Mouse (Mus musculus) heart, embryonic 15.5 days (tissue): ENCODE data around the gene Mepe. TPM values are rescaled to one million over a fixed set of nuclear protein-coding genes. Genes with fewer than 3 reads are reported as not detected.

ENCODE experiments used
- ATAC-seq: fragments of 200-750 bp; cut with Nextera tagmentation; replicated peaks from 2 replicates; pipeline ENCODE4 v1.8.0; 2017; ENCODE audit warnings: low read depth, moderate TSS enrichment; ENCODE audit not compliant: insufficient number of reproducible peaks, insufficient read depth, low FRiP score
- H3K27ac ChIP-seq: fragments of 300-500 bp; sonication (generic); 2 replicates; pipeline ENCODE4 v1.5.1; 2015; ENCODE audit warnings: mild to moderate bottlenecking, inconsistent platforms
- H3K27me3 ChIP-seq: fragments of 300-500 bp; sonication (generic); 2 replicates; pipeline ENCODE4 v1.6.1; 2015; ENCODE audit warnings: inconsistent platforms
- H3K36me3 ChIP-seq: fragments of 300-500 bp; sonication (generic); 2 replicates; pipeline ENCODE4 v1.6.1; 2015; ENCODE audit warnings: mild to moderate bottlenecking, inconsistent platforms
- H3K4me1 ChIP-seq: fragments of 300-500 bp; sonication (generic); replicated peaks from 2 replicates; pipeline ENCODE4 v1.6.1; 2015; ENCODE audit warnings: inconsistent platforms
- H3K4me2 ChIP-seq: fragments of 300-500 bp; sonication (generic); 2 replicates; pipeline ENCODE4 v1.6.1; 2015; ENCODE audit warnings: inconsistent platforms, mild to moderate bottlenecking, moderate library complexity
- H3K4me3 ChIP-seq: fragments of 300-500 bp; sonication (generic); 2 replicates; pipeline ENCODE4 v1.5.1; 2015; ENCODE audit warnings: mild to moderate bottlenecking, inconsistent platforms
- H3K9ac ChIP-seq: fragments of 300-500 bp; sonication (generic); 2 replicates; pipeline ENCODE4 v1.6.1; 2015; ENCODE audit warnings: mild to moderate bottlenecking, inconsistent platforms
- H3K9me3 ChIP-seq: fragments of 300-500 bp; sonication (generic); replicated peaks from 2 replicates; pipeline ENCODE4 v1.6.1; 2016; ENCODE audit warnings: inconsistent platforms
- WGBS: fragments of 180-500 bp; shearing (Covaris S2); methylation state at CpG from one replicate; pipeline ENCODE4 v1.1.7; 2015; ENCODE audit warnings: mixed read lengths; 5-methylcytosine and 5-hydroxymethylcytosine counted together
- polyA plus RNA-seq: library from polyadenylated mRNA; unstranded; fragments of >200 nt; fragmentation: Nextera tagmentation; extraction: Ambion mirVana; gene quantifications from 2 replicates; pipeline ENCODE4 v1.2.1, GENCODE M21; 2015

Mepe gene
- polyA plus RNA-seq, 1 experiment from 2014 or later: not detected

GRCm38 (mm10) chr5:104351874-104352273 lies 26.7 kb downstream of the Mepe start:
- no peak overlapping the region for H3K4me3 ChIP-seq
- H3K9ac ChIP-seq: no peak overlapping the region
- H3K27ac ChIP-seq: no peak overlapping the region; the same call in 1 of the 2 replicates
- no peaks in the 10 kb centered on the region for H3K9me3 ChIP-seq
- H3K36me3 ChIP-seq: no peaks in the 10 kb centered on the region
- H3K27me3 ChIP-seq: no peaks in the 10 kb centered on the region
- WGBS: 55% methylated on average over 5 of the region's 5 CpGs
- no peaks in the 10 kb centered on the region for H3K4me1 ChIP-seq
- no peak overlapping the region for H3K4me2 ChIP-seq
- ATAC-seq: no peak

GRCm38 (mm10) chr5:104357575-104357974 lies 32.4 kb downstream of the Mepe start:
- H3K27me3 ChIP-seq: no peaks in the 10 kb centered on the region
- no peak for ATAC-seq
- H3K4me3 ChIP-seq: no peak overlapping the region
- H3K9me3 ChIP-seq: no peaks in the 10 kb centered on the region
- no peak overlapping the region for H3K9ac ChIP-seq
- no peak overlapping the region for H3K27ac ChIP-seq
- H3K36me3 ChIP-seq: no peaks in the 10 kb centered on the region
- peaks cover 7% of the 10 kb centered on the region for H3K4me1 ChIP-seq
- 79% methylated on average over 5 of the region's 5 CpGs for WGBS
- H3K4me2 ChIP-seq: no peak overlapping the region

- no peak overlapping the region for H3K27ac ChIP-seq
- no peak overlapping the region for H3K9ac ChIP-seq
- WGBS: 22% methylated on average over 7 of the region's 7 CpGs
- ATAC-seq: no peak
- H3K4me1 ChIP-seq: peaks cover 7% of the 10 kb centered on the region
- peak overlapping the region; percentile 33; the same call in 1 of the 2 replicates for H3K4me2 ChIP-seq
- H3K27me3 ChIP-seq: no peaks in the 10 kb centered on the region
- no peaks in the 10 kb centered on the region for H3K9me3 ChIP-seq
- no peaks in the 10 kb centered on the region for H3K36me3 ChIP-seq
- no peak overlapping the region for H3K4me3 ChIP-seq
Observed at GRCm38 (mm10) chr5:104358592-104358991, 33.5 kb downstream of the Mepe start.

DNA sequence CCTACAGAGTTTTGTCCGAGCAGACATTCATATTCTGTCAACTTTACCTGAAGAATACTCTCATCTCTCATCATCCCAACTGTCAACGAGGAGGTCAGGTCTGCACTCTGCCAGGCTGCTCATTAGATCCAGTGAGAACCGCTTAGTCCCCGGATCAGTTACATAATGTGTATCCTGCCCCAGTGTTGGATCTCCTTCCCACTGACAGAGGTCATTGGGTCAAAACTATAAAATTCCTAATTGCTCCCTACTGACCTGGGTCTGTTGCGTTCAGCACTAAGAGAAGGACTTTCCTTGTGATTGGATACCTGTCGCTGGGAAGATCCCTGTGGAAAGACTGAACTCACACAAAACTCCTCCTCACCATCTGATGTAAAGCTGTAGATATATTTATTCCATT lies 34.1 kb downstream of the Mepe start:
- no peaks in the 10 kb centered on the region for H3K27me3 ChIP-seq
- no peaks in the 10 kb centered on the region for H3K9me3 ChIP-seq
- no peak overlapping the region for H3K27ac ChIP-seq
- H3K9ac ChIP-seq: no peak overlapping the region
- 64% methylated on average over 6 of the region's 6 CpGs for WGBS
- H3K4me3 ChIP-seq: no peak overlapping the region
- no peak for ATAC-seq
- no peak overlapping the region for H3K4me2 ChIP-seq
- peaks cover 7% of the 10 kb centered on the region for H3K4me1 ChIP-seq
- H3K36me3 ChIP-seq: no peaks in the 10 kb centered on the region

GRCm38 (mm10) chr5:104370580-104370979 lies 45.5 kb downstream of the Mepe start:
- H3K4me2 ChIP-seq: no peak overlapping the region
- no peaks in the 10 kb centered on the region for H3K27me3 ChIP-seq
- no peaks in the 10 kb centered on the region for H3K9me3 ChIP-seq
- ATAC-seq: no peak
- no peak overlapping the region for H3K4me3 ChIP-seq
- no peak overlapping the region for H3K27ac ChIP-seq
- H3K36me3 ChIP-seq: no peaks in the 10 kb centered on the region
- H3K9ac ChIP-seq: no peak overlapping the region
- peaks cover 10% of the 10 kb centered on the region for H3K4me1 ChIP-seq
- WGBS: 79% methylated on average over 5 of the region's 5 CpGs

DNA sequence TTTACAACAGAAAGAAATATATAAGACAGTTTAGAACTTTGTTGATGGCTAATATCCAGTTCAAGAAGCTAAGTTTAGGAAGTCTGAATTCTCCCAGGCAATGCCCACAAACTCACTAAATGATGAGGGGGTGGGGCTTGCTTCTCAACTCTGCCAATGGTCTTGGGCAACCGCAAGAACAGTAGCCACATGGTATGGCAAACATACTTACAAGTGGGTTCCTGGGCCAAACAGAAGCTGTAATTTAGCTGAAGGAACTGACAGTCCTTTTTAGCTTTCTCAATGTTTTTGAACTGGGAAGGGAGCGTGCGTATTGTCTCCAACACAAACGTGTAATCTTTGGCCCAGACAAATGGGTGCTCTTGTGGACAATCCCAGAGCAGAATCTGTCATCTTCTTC lies 46.2 kb downstream of the Mepe start:
- Histone ChIP-seq H3K27me3 (no peaks in the 10 kb centered on the region), H3K4me1 (peaks cover 10% of the 10 kb centered on the region), H3K9ac (no peak overlapping the region), H3K4me2 (no peak overlapping the region), H3K9me3 (no peaks in the 10 kb centered on the region), H3K4me3 (no peak overlapping the region), H3K27ac (no peak overlapping the region), H3K36me3 (no peaks in the 10 kb centered on the region)
- ATAC-seq: no peak
- WGBS: 83% methylated on average over 4 of the region's 4 CpGs

GRCm38 (mm10) chr5:104373648-104374307 lies 48.6 kb downstream of the Mepe start:
- no peak for ATAC-seq
- no peak overlapping the region for H3K4me3 ChIP-seq
- H3K4me2 ChIP-seq: no peak overlapping the region
- H3K27ac ChIP-seq: no peak overlapping the region
- H3K9me3 ChIP-seq: no peaks in the 10 kb centered on the region
- H3K36me3 ChIP-seq: no peaks in the 10 kb centered on the region
- 79% methylated on average over 4 of the region's 4 CpGs for WGBS
- H3K27me3 ChIP-seq: no peaks in the 10 kb centered on the region
- peaks cover 10% of the 10 kb centered on the region for H3K4me1 ChIP-seq
- H3K9ac ChIP-seq: no peak overlapping the region

DNA sequence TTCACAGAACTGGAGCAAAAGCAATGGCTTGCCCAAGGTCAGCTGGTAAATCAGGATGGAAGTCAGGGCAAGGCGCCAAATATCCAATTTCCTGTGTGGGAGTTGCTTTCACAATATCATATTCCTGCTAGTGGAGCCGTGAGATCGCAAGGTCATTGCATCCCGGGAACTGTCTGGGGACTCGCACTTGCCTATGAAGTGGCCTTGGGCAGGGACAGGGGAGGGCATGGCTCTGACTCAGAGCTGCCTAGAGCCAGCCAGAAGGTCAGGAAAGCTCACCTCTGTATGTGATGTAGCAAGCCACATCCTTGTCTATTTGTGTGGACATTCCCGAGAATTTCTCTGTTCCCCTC lies 49.2 kb downstream of the Mepe start:
- H3K4me3 ChIP-seq: no peak overlapping the region
- H3K4me2 ChIP-seq: no peak overlapping the region
- 25% methylated on average over 6 of the region's 6 CpGs for WGBS
- H3K9me3 ChIP-seq: no peaks in the 10 kb centered on the region
- H3K27ac ChIP-seq: no peak overlapping the region
- peaks cover 10% of the 10 kb centered on the region for H3K4me1 ChIP-seq
- H3K27me3 ChIP-seq: no peaks in the 10 kb centered on the region
- no peak overlapping the region for H3K9ac ChIP-seq
- no peaks in the 10 kb centered on the region for H3K36me3 ChIP-seq
- ATAC-seq: 0 out of 2 replicates have a peak, but pooled peaks have one; percentile 43

DNA sequence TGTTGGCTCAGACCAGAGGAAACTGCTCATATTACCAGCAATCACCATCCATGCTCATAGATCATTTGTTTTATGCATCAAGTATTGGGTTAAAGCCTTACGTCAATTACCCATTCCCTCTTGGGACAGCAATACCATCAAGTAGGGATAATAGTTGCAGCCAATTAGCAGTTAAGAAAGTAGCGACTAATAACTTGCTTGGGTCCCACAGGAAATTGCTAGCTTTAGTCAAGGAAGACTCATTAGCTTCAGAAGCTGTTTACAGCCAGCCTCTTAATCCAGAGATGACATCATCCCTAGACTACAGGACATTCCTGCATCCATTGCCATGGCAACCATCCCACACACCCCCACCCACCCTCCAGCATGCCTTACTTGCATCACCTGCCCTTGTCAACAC lies 50.0 kb downstream of the Mepe start:
- H3K4me1 ChIP-seq: peaks cover 10% of the 10 kb centered on the region
- no peak for ATAC-seq
- H3K27ac ChIP-seq: no peak overlapping the region
- H3K4me2 ChIP-seq: no peak overlapping the region
- H3K36me3 ChIP-seq: no peaks in the 10 kb centered on the region
- no peak overlapping the region for H3K4me3 ChIP-seq
- 64% methylated on average over 2 of the region's 2 CpGs for WGBS
- H3K27me3 ChIP-seq: no peaks in the 10 kb centered on the region
- H3K9ac ChIP-seq: no peak overlapping the region
- no peaks in the 10 kb centered on the region for H3K9me3 ChIP-seq

- no peaks in the 10 kb centered on the region for H3K27me3 ChIP-seq
- peaks cover 10% of the 10 kb centered on the region for H3K4me1 ChIP-seq
- no peaks in the 10 kb centered on the region for H3K36me3 ChIP-seq
- no peaks in the 10 kb centered on the region for H3K9me3 ChIP-seq
- 83% methylated on average over 1 of the region's 1 CpGs for WGBS
- H3K4me3 ChIP-seq: no peak overlapping the region
- no peak overlapping the region for H3K9ac ChIP-seq
- no peak overlapping the region for H3K27ac ChIP-seq
- H3K4me2 ChIP-seq: no peak overlapping the region
- no peak for ATAC-seq
Observed at GRCm38 (mm10) chr5:104376890-104377289, 51.8 kb downstream of the Mepe start.

DNA sequence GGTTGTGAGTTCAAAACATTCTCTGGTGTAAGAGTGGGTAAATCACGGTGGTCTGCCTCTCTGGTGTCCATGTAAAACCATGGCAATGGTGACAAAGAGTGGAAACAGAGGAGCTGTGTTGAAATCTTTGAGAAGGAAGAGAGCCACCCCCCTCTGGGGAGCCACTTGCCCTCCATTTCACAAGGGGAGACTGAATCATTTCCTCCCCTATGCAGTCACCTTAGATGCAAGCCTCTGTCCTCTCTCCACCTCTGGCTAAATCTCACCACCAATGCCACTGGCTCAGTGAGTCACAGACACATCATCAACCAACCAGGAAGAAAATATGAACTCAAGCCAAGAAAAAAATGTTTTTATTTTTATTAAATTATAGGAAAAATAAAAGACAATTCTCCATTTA lies 55.4 kb downstream of the Mepe start:
- no peak overlapping the region for H3K4me2 ChIP-seq
- H3K36me3 ChIP-seq: no peaks in the 10 kb centered on the region
- no peak for ATAC-seq
- no peak overlapping the region for H3K4me3 ChIP-seq
- H3K9me3 ChIP-seq: no peaks in the 10 kb centered on the region
- no peak overlapping the region for H3K9ac ChIP-seq
- no peaks in the 10 kb centered on the region for H3K4me1 ChIP-seq
- whole genome bisulfite sequencing: 79% methylated on average over 1 of the region's 1 CpGs
- no peaks in the 10 kb centered on the region for H3K27me3 ChIP-seq
- H3K27ac ChIP-seq: no peak overlapping the region

DNA sequence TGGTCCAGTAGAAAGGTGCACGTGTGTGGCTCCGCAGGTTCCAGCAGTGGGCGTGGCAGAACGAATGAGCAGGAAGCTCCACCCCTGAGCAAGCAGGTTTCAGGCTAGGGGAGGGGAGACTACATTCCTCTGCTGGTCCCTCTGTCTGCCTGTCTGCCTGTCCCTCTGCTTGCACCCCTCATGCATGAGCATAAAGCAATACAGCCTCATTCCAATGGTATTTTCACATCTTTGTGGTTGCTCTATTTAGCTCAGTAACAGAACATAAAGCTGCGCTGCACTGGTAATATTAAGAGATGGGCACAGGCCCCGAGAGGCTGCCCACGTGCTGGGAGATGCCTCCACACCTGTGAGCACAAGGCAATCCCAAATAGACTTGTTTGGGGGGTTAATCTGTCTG lies 56.5 kb downstream of the Mepe start:
- Histone ChIP-seq H3K4me1 (no peaks in the 10 kb centered on the region), H3K27me3 (no peaks in the 10 kb centered on the region), H3K36me3 (no peaks in the 10 kb centered on the region), H3K4me3 (no peak overlapping the region), H3K9me3 (no peaks in the 10 kb centered on the region), H3K4me2 (no peak overlapping the region), H3K9ac (no peak overlapping the region), H3K27ac (no peak overlapping the region)
- no peak for ATAC-seq
- WGBS: 61% methylated on average over 4 of the region's 7 CpGs
